Mouse (Mus musculus): ENCODE data around the gene Pank3.

DNA sequence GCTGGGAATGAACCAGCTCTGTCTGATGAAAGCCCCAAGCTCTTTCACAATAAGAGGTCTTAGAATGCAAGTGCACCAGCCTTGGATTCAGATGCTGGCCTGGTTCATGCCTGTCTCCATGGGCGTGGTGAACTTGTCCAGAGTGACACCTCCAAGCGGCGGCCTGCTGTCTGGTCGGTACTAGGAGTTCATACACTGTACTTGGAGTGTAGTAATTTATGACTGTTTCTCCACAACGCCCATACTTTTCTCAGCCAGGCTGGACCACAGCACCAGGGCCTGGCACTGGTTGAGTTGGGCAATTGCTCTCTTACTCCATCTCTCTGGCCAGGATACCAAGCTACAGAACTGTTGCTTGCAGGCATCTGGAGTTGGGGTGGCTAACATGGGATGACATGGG, 45.4 kb upstream of the Pank3 start:
- TF ChIP-seq CTCF (IDR thresholded peaks at IDR 0.05; ENCODE audit: control insufficient read depth, insufficient read depth, low read length) (no peak), POLR2A (IDR thresholded peaks at IDR 0.05; ENCODE audit: borderline replicate concordance, control insufficient read depth, low read depth, low read length) (no peak)

Data from bone marrow, adult 2 months (tissue).